ENCODE assay signal across 8 mouse cellular contexts in the genomic region with DNA sequence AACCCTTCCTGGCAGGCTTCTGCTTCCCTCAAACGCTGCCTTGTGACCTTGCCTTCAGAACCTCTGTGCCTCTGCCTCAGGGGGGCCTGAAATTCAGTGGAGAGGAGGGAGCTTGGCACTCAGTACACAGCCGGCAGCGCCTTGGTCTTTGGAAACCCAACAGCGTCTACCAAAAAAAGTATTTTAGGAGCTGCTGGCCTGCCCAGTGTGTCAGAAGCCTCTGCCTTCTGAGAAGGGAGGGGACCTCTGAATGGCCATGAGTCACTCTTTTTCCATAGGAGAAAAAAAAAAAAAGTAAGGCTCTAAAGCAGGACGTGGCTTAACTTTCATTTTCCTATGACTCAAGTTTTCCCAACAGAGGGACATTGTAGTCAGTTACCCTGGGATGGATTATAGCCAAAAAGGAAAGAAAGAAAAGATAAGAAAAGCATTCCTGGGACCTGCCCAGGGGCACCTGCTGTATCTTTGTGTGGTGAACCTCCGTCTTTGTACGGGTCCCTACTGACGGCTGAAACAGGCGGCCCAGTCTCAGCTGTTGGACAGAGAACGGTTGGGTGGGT.
A peak's percentile ranks its signal among the peaks of the same experiment; 100 is the strongest.
DNase-seq lines count a peak whose midpoint lies in the region; ATAC-seq and TF ChIP-seq lines count a peak whose summit lies in the region.

No protein-coding gene starts in this region.

- H3K4me2 ChIP-seq in intestine, embryonic 15.5 days (replicated peaks), result peak overlapping the region; percentile 9; the same call in 1 of the 2 replicates
- H3K4me2 ChIP-seq in liver, postnatal 0 days (ENCODE audit: low read depth, low read length), result no peak overlapping the region
- no peak overlapping the region for H3K4me2 ChIP-seq in forebrain, postnatal 0 days (ENCODE audit: low read depth)

- no peaks in the 10 kb centered on the region for H3K36me3 ChIP-seq in intestine, embryonic 15.5 days
- H3K36me3 ChIP-seq in liver, postnatal 0 days (replicated peaks; ENCODE audit: insufficient read depth, low read length), result no peaks in the 10 kb centered on the region
- peaks cover 33% of the 10 kb centered on the region for H3K36me3 ChIP-seq in forebrain, postnatal 0 days (ENCODE audit: insufficient read depth)

- H3K27ac ChIP-seq in intestine, embryonic 15.5 days, result peak overlapping the region; percentile 5; the same call in 1 of the 2 replicates
- H3K27ac ChIP-seq in liver, postnatal 0 days (ENCODE audit: low read depth), result no peak overlapping the region
- no peak overlapping the region for H3K27ac ChIP-seq in forebrain, postnatal 0 days (ENCODE audit: low read depth, low read length)

- TF ChIP-seq CTCF in liver, postnatal 0 days (IDR thresholded peaks at IDR 0.05; ENCODE audit: low read depth), result no peak
- TF ChIP-seq CTCF in forebrain, postnatal 0 days (IDR thresholded peaks at IDR 0.05; ENCODE audit: low read depth), result no peak

- DNase-seq in ovary, postnatal 36 days (ENCODE audit: low spot score), result peak; percentile 21
- DNase-seq in ovary, postnatal 10 days (ENCODE audit: low spot score), result no peak
- peak; percentile 83 for DNase-seq in fibroblast of lung, adult 2 months (ENCODE audit: low read depth)
- DNase-seq in telencephalon, adult 2 months (ENCODE audit: low read depth, low spot score), result peak; percentile 28
- no peak for DNase-seq in liver, postnatal 0 days
- no peak for DNase-seq in thymus, postnatal 4 days
- DNase-seq in forebrain, postnatal 0 days, result no peak

- 54% methylated on average over 10 of the region's 10 CpGs for WGBS in intestine, embryonic 15.5 days
- 71% methylated on average over 10 of the region's 10 CpGs for WGBS in liver, postnatal 0 days (ENCODE audit: insufficient replicate concordance)
- 31% methylated on average over 10 of the region's 10 CpGs for WGBS in forebrain, postnatal 0 days

- H3K4me3 ChIP-seq in intestine, embryonic 15.5 days (replicated peaks), result no peak overlapping the region
- no peak overlapping the region for H3K4me3 ChIP-seq in liver, postnatal 0 days (ENCODE audit: low read depth, low read length)
- no peak overlapping the region for H3K4me3 ChIP-seq in forebrain, postnatal 0 days (ENCODE audit: low read depth, low read length)

- no peaks in the 10 kb centered on the region for H3K4me1 ChIP-seq in intestine, embryonic 15.5 days (replicated peaks)
- H3K4me1 ChIP-seq in liver, postnatal 0 days (ENCODE audit: insufficient read depth), result no peaks in the 10 kb centered on the region
- H3K4me1 ChIP-seq in forebrain, postnatal 0 days (ENCODE audit: insufficient read depth), result no peaks in the 10 kb centered on the region

- H3K27me3 ChIP-seq in intestine, embryonic 15.5 days (replicated peaks), result no peaks in the 10 kb centered on the region
- no peaks in the 10 kb centered on the region for H3K27me3 ChIP-seq in liver, postnatal 0 days (ENCODE audit: insufficient read depth, low read length)
- H3K27me3 ChIP-seq in forebrain, postnatal 0 days (ENCODE audit: insufficient read depth, low read length), result no peaks in the 10 kb centered on the region

- no peaks in the 10 kb centered on the region for H3K9me3 ChIP-seq in intestine, embryonic 15.5 days
- no peaks in the 10 kb centered on the region for H3K9me3 ChIP-seq in liver, postnatal 0 days (ENCODE audit: low read length)
- H3K9me3 ChIP-seq in forebrain, postnatal 0 days (ENCODE audit: low read length), result no peaks in the 10 kb centered on the region

- ATAC-seq in intestine, embryonic 15.5 days, result peak; percentile 82
- no peak for ATAC-seq in liver, postnatal 0 days
- ATAC-seq in forebrain, postnatal 0 days, result no peak

- no peak overlapping the region for H3K9ac ChIP-seq in intestine, embryonic 15.5 days
- no peak overlapping the region for H3K9ac ChIP-seq in liver, postnatal 0 days (replicated peaks)
- H3K9ac ChIP-seq in forebrain, postnatal 0 days, result no peak overlapping the region

- TF ChIP-seq EP300 in liver, postnatal 0 days (IDR thresholded peaks at IDR 0.05; ENCODE audit: low read depth), result no peak

Comparison
In these comparisons a context has a peak if more than half of its experiments do, and no peak if none do; other contexts are left out.
1. DNase-seq: peak in ovary, postnatal 36 days (single experiment), fibroblast of lung, adult 2 months (single experiment) and telencephalon, adult 2 months (single experiment); none in ovary, postnatal 10 days (single experiment), liver, postnatal 0 days (single experiment), thymus, postnatal 4 days (single experiment) and forebrain, postnatal 0 days (single experiment).